Mouse (Mus musculus): Measurements from ENCODE around the gene Ccdc42.

DNA sequence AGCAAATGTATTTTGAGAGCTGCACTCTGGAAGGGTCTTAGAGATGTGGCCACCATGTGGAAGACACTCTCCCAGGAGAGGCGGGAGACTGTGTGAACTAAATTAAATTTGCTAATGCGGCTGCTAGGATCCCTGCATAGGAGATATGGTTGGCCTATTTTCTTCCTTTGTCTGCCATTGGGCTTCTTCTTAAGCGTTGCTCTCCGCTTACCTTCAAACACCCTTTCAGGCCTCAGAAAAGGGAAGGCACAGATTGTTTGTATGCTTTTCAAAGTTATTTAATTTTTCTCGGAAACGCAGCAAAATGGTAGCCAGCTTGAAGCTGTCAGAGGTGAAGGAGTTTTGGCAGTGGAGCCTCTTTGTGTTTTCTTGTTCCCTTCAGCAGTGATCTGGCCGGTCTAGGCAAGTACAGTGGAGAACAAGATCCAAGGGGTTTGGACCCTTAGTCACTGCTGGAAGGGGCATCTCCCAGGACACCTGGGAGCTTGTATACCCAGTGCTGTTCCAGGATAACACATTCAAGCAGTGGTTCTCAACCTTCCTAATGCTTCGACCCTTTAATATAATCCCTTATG is 2.8 kb upstream of the Ccdc42 start:
- TF ChIP-seq TAL1 (IDR thresholded peaks at IDR 0.05; ENCODE audit: low read length) (no peak), GATA1 (IDR thresholded peaks at IDR 0.05; ENCODE audit: low read length) (no peak)

All from erythroblast, embryonic 14.5 days (primary cell).